Mouse (Mus musculus) embryonic stem cell, embryonic (primary cell): ENCODE measurements at regions not wholly inside any gene's neighbourhood (a gene's known extent, or its start where the extent isn't known, plus 50 kb on each side); places are given as distances from the start of the nearest gene placed in this dataset.

Experiments used
- CTCF ChIA-PET, 4 experiments: fragments of 300-600 bp in 2 of 4; fragments of 350-600 bp in 2 of 4; sonication (Branson Sonifier 250); formaldehyde crosslinking; loops; one replicate each; lab custom pipeline; 2022; ENCODE audit warnings: inconsistent platforms in 2 of 4; lab: Charles Lee
- POLR2A ChIA-PET, 4 experiments: fragments of 300-600 bp in 2 of 4; fragments of 350-600 bp in 2 of 4; sonication (Branson Sonifier 250); formaldehyde crosslinking; loops; one replicate each; lab custom pipeline; 2022; ENCODE audit warnings: antibody characterized with exemption in 4 of 4, inconsistent platforms in 1 of 4; lab: Charles Lee

DNA sequence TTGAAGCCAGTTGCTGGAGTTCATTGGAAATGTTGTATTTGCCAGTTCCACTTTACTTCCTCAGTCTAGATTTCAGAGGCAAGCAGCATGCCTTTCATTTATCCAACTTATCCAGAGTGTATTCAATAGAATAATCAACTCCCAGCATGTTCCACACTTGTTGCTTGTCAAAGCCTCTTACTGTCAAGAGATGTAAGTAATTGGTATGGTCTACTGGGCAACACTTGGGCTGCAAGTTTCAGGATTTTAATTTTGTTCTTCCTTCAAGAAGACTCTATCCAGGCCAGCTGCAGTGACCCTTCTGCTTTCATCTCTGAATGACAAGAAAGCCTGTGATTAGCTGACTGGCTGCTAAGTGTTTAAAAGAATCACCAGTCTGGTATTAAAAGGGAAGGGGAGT, 3131.6 kb upstream of the Lrrc6 start:
- CTCF ChIA-PET = no interaction called here
- POLR2A ChIA-PET = no interaction called here

GRCm38 (mm10) chr15:69617998-69618397, 3117.3 kb upstream of the Lrrc6 start:
- ChIA-PET CTCF (no interaction called here), POLR2A (no interaction called here)

- ChIA-PET CTCF (no interaction called here), POLR2A (no interaction called here)
Measured at GRCm38 (mm10) chr15:69614048-69614447, 3113.3 kb upstream of the Lrrc6 start.

GRCm38 (mm10) chr15:69591219-69592006, 3090.7 kb upstream of the Lrrc6 start:
- CTCF ChIA-PET = no interaction called here
- POLR2A ChIA-PET = no interaction called here

- ChIA-PET POLR2A (no interaction called here), CTCF (no interaction called here)
Measured at GRCm38 (mm10) chr15:69588084-69588483, 3087.4 kb upstream of the Lrrc6 start.

GRCm38 (mm10) chr15:69576742-69577141, 3076.0 kb upstream of the Lrrc6 start:
- POLR2A ChIA-PET = no interaction called here
- CTCF ChIA-PET = no interaction called here

DNA sequence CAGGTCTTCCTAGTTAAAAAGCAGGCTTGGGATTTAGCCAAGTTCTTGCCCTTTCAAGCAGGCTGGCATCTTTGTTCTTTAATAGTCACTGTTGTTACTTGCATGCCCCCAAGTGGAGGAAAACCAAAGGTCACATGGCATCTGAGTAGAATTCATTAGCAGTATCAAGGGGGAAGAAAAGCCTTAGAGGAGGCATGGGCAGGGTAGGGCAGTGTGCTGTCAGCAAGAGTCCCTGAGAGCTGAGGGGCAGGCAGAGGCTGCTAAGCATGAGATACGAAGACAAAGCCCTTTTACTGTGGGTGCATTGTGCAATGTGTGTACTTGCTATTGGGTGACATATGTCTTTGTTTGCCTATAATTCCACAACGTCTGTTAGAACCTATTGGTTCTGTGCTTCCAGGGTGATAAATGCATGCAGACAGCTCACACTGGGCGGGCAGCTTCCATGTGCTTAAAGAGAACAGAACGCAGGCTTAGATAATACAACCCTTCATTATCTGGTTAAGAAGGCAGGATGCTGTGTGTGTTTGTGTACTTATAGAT, 3075.0 kb upstream of the Lrrc6 start:
- ChIA-PET POLR2A (no interaction called here), CTCF (no interaction called here)

GRCm38 (mm10) chr15:69554171-69554570, 3053.5 kb upstream of the Lrrc6 start:
- ChIA-PET CTCF (interaction anchor here in 1 of 4 experiments (0.6 kb wide), 1 partner anchor 17 kb away, joined by 4 read pairs; no protein-coding TSS in a partner anchor), POLR2A (no interaction called here)

GRCm38 (mm10) chr15:69552062-69552628, 3051.4 kb upstream of the Lrrc6 start:
- ChIA-PET POLR2A (no interaction called here), CTCF (no interaction called here)

DNA sequence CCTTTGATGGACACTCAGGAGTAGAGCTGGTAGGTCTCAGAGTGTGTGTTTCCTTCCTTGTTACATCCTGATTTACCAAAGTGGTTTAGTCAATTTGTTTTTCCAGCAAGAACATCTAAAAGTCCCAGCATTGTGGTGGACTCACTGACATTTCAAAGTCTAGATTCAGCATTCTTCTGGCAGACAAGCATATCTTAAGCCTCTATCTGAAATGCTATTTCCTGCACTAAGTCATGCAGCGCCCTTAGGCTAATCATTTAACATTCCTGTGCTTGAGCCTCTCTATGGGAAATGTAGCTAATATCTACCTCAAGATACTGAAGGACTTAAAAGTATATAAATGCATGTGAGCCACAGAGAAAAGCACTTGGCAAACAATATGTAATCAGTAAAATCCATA, 3050.3 kb upstream of the Lrrc6 start:
- ChIA-PET CTCF (no interaction called here), POLR2A (no interaction called here)

- CTCF ChIA-PET = no interaction called here
Measured at GRCm38 (mm10) chr15:69526441-69527094, 3025.9 kb upstream of the Lrrc6 start.

GRCm38 (mm10) chr15:69484421-69485074, 2983.8 kb upstream of the Lrrc6 start:
- CTCF ChIA-PET = no interaction called here
- POLR2A ChIA-PET = no interaction called here

More at GRCm38 (mm10) chr15:69526441-69527094, 3025.9 kb upstream of the Lrrc6 start:
- POLR2A ChIA-PET = no interaction called here

- CTCF ChIA-PET = no interaction called here
- POLR2A ChIA-PET = no interaction called here
Measured at GRCm38 (mm10) chr15:69483096-69483495, 2982.4 kb upstream of the Lrrc6 start.

DNA sequence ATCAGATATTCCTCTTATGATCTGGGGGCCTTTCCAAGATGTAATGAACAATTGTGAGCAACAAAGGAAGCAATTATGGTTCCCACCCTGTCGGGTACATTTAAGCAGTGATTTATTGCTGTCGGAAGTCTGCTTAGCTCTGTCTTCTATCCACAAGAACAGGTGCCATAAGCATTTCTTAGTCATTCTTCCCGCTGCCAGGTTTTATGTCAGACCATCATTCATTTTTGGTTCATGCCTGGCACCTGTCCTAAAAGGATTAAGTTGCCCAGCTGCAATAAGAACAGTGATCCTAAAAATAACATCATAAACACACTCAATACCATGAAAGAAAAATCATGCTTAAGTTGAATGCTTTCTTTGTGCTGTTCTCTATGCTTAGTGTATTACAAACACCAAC, 2980.4 kb upstream of the Lrrc6 start:
- POLR2A ChIA-PET = no interaction called here

DNA sequence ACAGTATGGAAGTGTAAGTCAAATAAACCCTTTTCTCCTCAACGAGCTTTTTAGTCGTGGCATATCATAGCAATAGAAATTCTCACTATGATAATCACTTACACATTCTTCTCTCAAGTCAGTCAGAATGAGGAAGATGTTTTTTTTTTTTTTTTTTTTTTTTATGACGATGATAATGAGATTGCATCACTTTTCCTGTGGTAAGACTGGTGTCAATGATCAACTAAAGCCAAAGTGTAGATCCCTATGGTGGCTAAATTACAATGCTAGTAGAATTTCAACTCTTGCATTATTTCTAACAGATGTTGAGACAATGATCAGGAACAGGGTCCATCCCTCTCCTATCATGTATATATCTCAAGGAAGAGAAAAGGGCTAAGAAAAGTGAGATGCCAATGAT, 2976.3 kb upstream of the Lrrc6 start:
- POLR2A ChIA-PET = no interaction called here
- CTCF ChIA-PET = no interaction called here

More for the DNA sequence above, 2980.4 kb upstream of the Lrrc6 start:
- CTCF ChIA-PET = no interaction called here

- POLR2A ChIA-PET = no interaction called here
- CTCF ChIA-PET = no interaction called here
Measured at GRCm38 (mm10) chr15:69469566-69469965, 2968.9 kb upstream of the Lrrc6 start.

- ChIA-PET POLR2A (no interaction called here), CTCF (no interaction called here)
Measured at GRCm38 (mm10) chr15:69460581-69461194, 2960.0 kb upstream of the Lrrc6 start.

- ChIA-PET POLR2A (interaction anchor here in 1 of 4 experiments (0.6 kb wide), 1 partner anchor 72 kb away, joined by 3 read pairs; no protein-coding TSS in a partner anchor), CTCF (no interaction called here)
Measured at GRCm38 (mm10) chr15:69457473-69457872, 2956.8 kb upstream of the Lrrc6 start.

DNA sequence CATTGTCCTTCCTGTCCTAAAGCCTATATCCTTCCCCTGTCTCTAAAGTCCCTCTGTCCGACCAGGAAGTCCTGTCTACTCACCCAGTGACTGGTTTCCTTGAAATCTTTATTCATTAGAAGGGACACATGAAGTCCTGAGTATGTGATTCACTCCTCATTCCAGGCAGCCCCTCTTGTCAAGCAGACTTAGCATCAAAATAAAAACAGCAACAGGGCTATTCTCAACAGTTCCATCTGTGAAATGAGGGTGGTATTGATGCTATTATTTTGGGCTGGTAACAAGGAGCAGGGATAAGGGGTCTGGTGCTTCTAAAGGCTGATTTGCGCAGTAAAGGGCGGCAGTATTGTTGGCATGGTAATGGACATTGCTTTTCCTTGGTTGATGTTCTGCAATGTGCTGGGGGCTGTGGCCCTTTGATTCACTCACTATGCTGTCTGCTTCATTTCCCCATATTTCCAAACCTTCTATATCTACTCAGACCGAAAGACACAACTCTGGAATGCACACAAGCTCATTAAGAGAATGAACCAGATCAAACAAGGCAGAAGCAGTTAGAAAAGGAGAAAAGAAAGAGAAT, 2955.6 kb upstream of the Lrrc6 start:
- POLR2A ChIA-PET = no interaction called here
- CTCF ChIA-PET = no interaction called here
